Mouse (Mus musculus) limb, embryonic 14.5 days (tissue): ENCODE results near the gene Krt222. TPM values are rescaled to one million over a fixed set of nuclear protein-coding genes. Genes with fewer than 3 reads are reported as not detected.

ENCODE experiments used
- ATAC-seq: fragments of 200-750 bp; cut with Nextera tagmentation; 2 replicates; pipeline ENCODE4 v1.8.0; 2017; ENCODE audit warnings: low read depth, moderate number of reproducible peaks, moderate TSS enrichment; ENCODE audit not compliant: low FRiP score
- DNase-seq: peaks from one replicate; pipeline ENCODE4 v3.0.0-alpha.2; 2015; ENCODE audit warnings: low spot score
- H3K27ac ChIP-seq: fragments of 300-500 bp; sonication (generic); replicated peaks from 2 replicates; pipeline ENCODE4 v1.5.1; 2014; ENCODE audit warnings: low read depth, mild to moderate bottlenecking, low read length, moderate library complexity, mixed read lengths
- H3K27me3 ChIP-seq: fragments of 300-500 bp; sonication (generic); 2 replicates; pipeline ENCODE4 v1.6.1; 2014; ENCODE audit warnings: low read length, mixed read lengths; ENCODE audit not compliant: control insufficient read depth, insufficient read depth
- H3K36me3 ChIP-seq: fragments of 300-500 bp; sonication (generic); 2 replicates; pipeline ENCODE4 v1.6.1; 2014; ENCODE audit warnings: mild to moderate bottlenecking, low read length, moderate library complexity, mixed read lengths; ENCODE audit not compliant: control insufficient read depth, insufficient read depth
- H3K4me1 ChIP-seq: fragments of 300-500 bp; sonication (generic); 2 replicates; pipeline ENCODE4 v1.6.1; 2014; ENCODE audit warnings: antibody characterized with exemption, low read length, mixed read lengths; ENCODE audit not compliant: control insufficient read depth, insufficient read depth
- H3K4me2 ChIP-seq: fragments of 300-500 bp; sonication (generic); replicated peaks from 2 replicates; pipeline ENCODE4 v1.6.1; 2014; ENCODE audit warnings: low read depth, mild to moderate bottlenecking, low read length, moderate library complexity; ENCODE audit not compliant: severe bottlenecking
- H3K4me3 ChIP-seq: fragments of 300-500 bp; sonication (generic); replicated peaks from 2 replicates; pipeline ENCODE4 v1.5.1; 2014; ENCODE audit warnings: low read length
- H3K9ac ChIP-seq: fragments of 300-500 bp; sonication (generic); 2 replicates; pipeline ENCODE4 v1.6.1; 2014; ENCODE audit warnings: mild to moderate bottlenecking, low read depth, low read length, moderate library complexity; ENCODE audit not compliant: severe bottlenecking
- H3K9me3 ChIP-seq: fragments of 300-500 bp; sonication (generic); 2 replicates; pipeline ENCODE4 v1.6.1; 2016; ENCODE audit warnings: low read length; ENCODE audit not compliant: control insufficient read depth
- POLR2A ChIP-seq: fragments of 200-500 bp; IDR thresholded peaks from 2 replicates; pipeline ENCODE4 v1.8.0; 2012; ENCODE audit warnings: inconsistent platforms, mild to moderate bottlenecking, moderate library complexity, borderline replicate concordance; ENCODE audit not compliant: insufficient read depth, insufficient read length; ENCODE audit errors: extremely low read depth
- WGBS: fragments of 180-500 bp; shearing (Covaris S2); extraction: QIAGEN DNeasy Blood & Tissue Kit; methylation state at CpG from one replicate; pipeline ENCODE4 v1.1.7; 2014; 5-methylcytosine and 5-hydroxymethylcytosine counted together
- polyA plus RNA-seq, 2 experiments: library from polyadenylated mRNA; depleted of rRNA in 1 of 2; stranded (reverse) in 1 of 2; unstranded in 1 of 2; fragments of >200 nt; fragmentation: Nextera tagmentation in 1 of 2; extraction: Ambion mirVana in 1 of 2; gene quantifications; 2 replicates each; pipeline versions ENCODE4 v1.2.1 to v1.2.3; 2012 to 2014

Gene Krt222
- polyA plus RNA-seq, 2 experiments, result 0.06 to 0.10 TPM

DNA sequence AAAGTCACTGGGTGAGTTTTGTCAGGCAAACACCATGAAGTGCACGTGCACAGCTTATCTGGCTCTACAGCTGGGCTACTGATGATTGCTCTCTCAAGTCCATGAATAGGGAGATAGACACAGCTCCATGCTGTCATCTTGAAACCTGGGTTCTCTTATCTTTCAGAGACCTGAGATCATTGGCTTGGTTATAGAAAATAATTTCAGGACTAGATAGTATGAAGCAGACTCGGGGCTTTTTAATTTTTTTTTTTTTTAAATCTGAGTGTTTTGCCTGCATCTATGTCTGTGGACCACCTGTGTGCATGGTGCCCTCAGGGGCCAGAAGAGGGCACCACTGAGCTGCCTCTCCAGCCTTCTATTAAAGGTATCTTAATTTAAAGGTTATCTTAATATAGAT, 36.9 kb downstream of the Krt222 start:
- H3K9ac ChIP-seq, result no peak overlapping the region
- no peak overlapping the region for H3K4me3 ChIP-seq
- H3K9me3 ChIP-seq, result no peaks in the 10 kb centered on the region
- no peak for DNase-seq
- WGBS, result 20% methylated on average over 2 of the region's 2 CpGs
- no peaks in the 10 kb centered on the region for H3K27me3 ChIP-seq
- H3K36me3 ChIP-seq, result peaks cover 32% of the 10 kb centered on the region
- H3K4me2 ChIP-seq, result no peak overlapping the region
- no peak overlapping the region for H3K27ac ChIP-seq
- H3K4me1 ChIP-seq, result no peaks in the 10 kb centered on the region
- no peak for TF ChIP-seq POLR2A
- ATAC-seq, result no peak

GRCm38 (mm10) chr11:99189154-99189582, 54.7 kb downstream of the Krt222 start:
- no peak overlapping the region for H3K4me3 ChIP-seq
- 25% methylated on average over 14 of the region's 14 CpGs for WGBS
- no peak for TF ChIP-seq POLR2A
- H3K27me3 ChIP-seq, result no peaks in the 10 kb centered on the region
- DNase-seq (peak; percentile 20), ATAC-seq (no peak)
- H3K4me1 ChIP-seq, result no peaks in the 10 kb centered on the region
- H3K27ac ChIP-seq, result no peak overlapping the region
- H3K9me3 ChIP-seq, result no peaks in the 10 kb centered on the region
- H3K36me3 ChIP-seq, result no peaks in the 10 kb centered on the region
- H3K4me2 ChIP-seq, result no peak overlapping the region
- no peak overlapping the region for H3K9ac ChIP-seq

DNA sequence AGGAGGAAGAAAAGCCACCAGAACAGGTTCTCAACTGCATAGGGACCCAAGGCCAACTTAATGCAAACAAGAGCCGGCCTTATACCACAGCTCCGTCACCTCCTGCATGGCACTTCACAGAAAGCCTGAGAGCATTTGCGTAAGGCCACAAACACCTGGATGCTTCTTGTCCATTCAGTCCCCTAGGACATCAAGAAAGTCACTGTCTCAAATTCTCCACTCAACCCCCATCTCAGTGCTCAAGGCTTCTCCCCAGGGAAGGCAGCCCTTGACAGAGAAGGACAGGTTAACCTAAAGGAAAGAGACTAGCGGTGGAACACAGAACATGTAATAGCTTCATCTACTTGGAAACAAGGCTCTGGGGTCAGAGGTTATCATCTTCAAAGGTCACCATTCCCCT, 56.5 kb downstream of the Krt222 start:
- 83% methylated on average over 4 of the region's 4 CpGs for WGBS
- TF ChIP-seq POLR2A, result no peak
- DNase-seq (no peak), ATAC-seq (no peak)
- Histone ChIP-seq H3K36me3 (no peaks in the 10 kb centered on the region), H3K4me1 (no peaks in the 10 kb centered on the region), H3K9me3 (no peaks in the 10 kb centered on the region), H3K27me3 (no peaks in the 10 kb centered on the region), H3K4me3 (no peak overlapping the region), H3K4me2 (no peak overlapping the region), H3K27ac (no peak overlapping the region), H3K9ac (no peak overlapping the region)

DNA sequence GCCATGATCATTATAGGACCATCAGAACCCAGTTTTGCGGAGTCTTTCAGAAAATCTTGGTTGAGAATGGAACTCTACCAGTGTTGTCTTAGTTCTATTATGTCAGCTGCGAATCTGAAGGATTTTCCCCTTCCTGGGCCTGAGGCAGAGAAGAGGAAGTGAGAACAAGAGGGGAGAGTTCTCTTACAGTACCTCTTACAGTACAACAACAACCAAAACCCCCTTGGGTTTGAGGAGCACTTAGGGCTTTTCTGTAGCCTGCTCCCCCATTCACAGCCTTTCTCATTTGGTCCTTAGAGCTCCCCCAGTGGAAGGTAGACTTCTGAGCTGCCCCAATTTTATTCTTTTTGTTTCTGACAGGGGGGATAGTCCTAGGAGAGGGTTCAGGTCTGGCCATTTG, 57.0 kb downstream of the Krt222 start:
- no peak for TF ChIP-seq POLR2A
- Histone ChIP-seq H3K9ac (no peak overlapping the region), H3K9me3 (no peaks in the 10 kb centered on the region), H3K4me3 (no peak overlapping the region), H3K27me3 (no peaks in the 10 kb centered on the region), H3K4me2 (no peak overlapping the region), H3K4me1 (no peaks in the 10 kb centered on the region), H3K27ac (no peak overlapping the region), H3K36me3 (no peaks in the 10 kb centered on the region)
- no peak for ATAC-seq
- 73% methylated on average over 2 of the region's 2 CpGs for WGBS
- no peak for DNase-seq

Other genes starting within 250 kb of the Krt222 start
- gene Top2a, start 219.9 kb downstream of the Krt222 start, polyA plus RNA-seq (2012; rRNA removed), result 98.2 and 134 TPM in 2 replicates
- 205 and 209 TPM in 2 replicates for gene Top2a, start 219.9 kb downstream of the Krt222 start, polyA plus RNA-seq (2014; fragmentation: Nextera tagmentation; extraction: Ambion mirVana)
- gene Igfbp4, start 202.8 kb downstream of the Krt222 start, polyA plus RNA-seq (2012; rRNA removed), result 942 and 1,029 TPM in 2 replicates
- 1,086 and 1,234 TPM in 2 replicates for gene Igfbp4, start 202.8 kb downstream of the Krt222 start, polyA plus RNA-seq (2014; fragmentation: Nextera tagmentation; extraction: Ambion mirVana)
- 1.6 and 1.7 TPM in 2 replicates for gene Tns4, start 154.8 kb downstream of the Krt222 start, polyA plus RNA-seq (2012; rRNA removed)
- 1.5 and 2.5 TPM in 2 replicates for gene Tns4, start 154.8 kb downstream of the Krt222 start, polyA plus RNA-seq (2014; fragmentation: Nextera tagmentation; extraction: Ambion mirVana)
- gene Ccr7, start 89.0 kb downstream of the Krt222 start, polyA plus RNA-seq (2012; rRNA removed), result 0.65 and 0.99 TPM in 2 replicates
- 0.84 and 0.94 TPM in 2 replicates for gene Ccr7, start 89.0 kb downstream of the Krt222 start, polyA plus RNA-seq (2014; fragmentation: Nextera tagmentation; extraction: Ambion mirVana)
- gene Smarce1, start 13.1 kb downstream of the Krt222 start, polyA plus RNA-seq (2012; rRNA removed), result 106 and 180 TPM in 2 replicates
- 154 and 166 TPM in 2 replicates for gene Smarce1, start 13.1 kb downstream of the Krt222 start, polyA plus RNA-seq (2014; fragmentation: Nextera tagmentation; extraction: Ambion mirVana)
- 0.35 and 0.44 TPM in 2 replicates for gene Krt24, start 41.2 kb upstream of the Krt222 start, polyA plus RNA-seq (2012; rRNA removed)
- 0.35 TPM in 1 of 2 replicates, not detected in the other for gene Krt24, start 41.2 kb upstream of the Krt222 start, polyA plus RNA-seq (2014; fragmentation: Nextera tagmentation; extraction: Ambion mirVana)
- not detected in 2 replicates for gene Krt25, start 78.9 kb upstream of the Krt222 start, polyA plus RNA-seq (2012; rRNA removed)
- not detected in 2 replicates for gene Krt25, start 78.9 kb upstream of the Krt222 start, polyA plus RNA-seq (2014; fragmentation: Nextera tagmentation; extraction: Ambion mirVana)
- gene Krt26, start 93.9 kb upstream of the Krt222 start, polyA plus RNA-seq (2012; rRNA removed), result not detected in 2 replicates
- gene Krt26, start 93.9 kb upstream of the Krt222 start, polyA plus RNA-seq (2014; fragmentation: Nextera tagmentation; extraction: Ambion mirVana), result not detected in 2 replicates
- not detected in 2 replicates for gene Krt27, start 107.0 kb upstream of the Krt222 start, polyA plus RNA-seq (2012; rRNA removed)
- gene Krt27, start 107.0 kb upstream of the Krt222 start, polyA plus RNA-seq (2014; fragmentation: Nextera tagmentation; extraction: Ambion mirVana), result not detected in 2 replicates
- gene Krt28, start 130.8 kb upstream of the Krt222 start, polyA plus RNA-seq (2012; rRNA removed), result 0.16 and 0.22 TPM in 2 replicates
- gene Krt28, start 130.8 kb upstream of the Krt222 start, polyA plus RNA-seq (2014; fragmentation: Nextera tagmentation; extraction: Ambion mirVana), result 0.28 TPM in 1 of 2 replicates, not detected in the other
- gene Krt10, start 145.3 kb upstream of the Krt222 start, polyA plus RNA-seq (2012; rRNA removed), result 131 and 242 TPM in 2 replicates
- 119 and 176 TPM in 2 replicates for gene Krt10, start 145.3 kb upstream of the Krt222 start, polyA plus RNA-seq (2014; fragmentation: Nextera tagmentation; extraction: Ambion mirVana)
- gene Krt12, start 178.2 kb upstream of the Krt222 start, polyA plus RNA-seq (2012; rRNA removed), result 0.03 TPM in 1 of 2 replicates, not detected in the other
- 0.11 TPM in 1 of 2 replicates, not detected in the other for gene Krt12, start 178.2 kb upstream of the Krt222 start, polyA plus RNA-seq (2014; fragmentation: Nextera tagmentation; extraction: Ambion mirVana)
- gene Krt20, start 194.1 kb upstream of the Krt222 start, polyA plus RNA-seq (2012; rRNA removed), result 0.24 and 0.26 TPM in 2 replicates
- gene Krt20, start 194.1 kb upstream of the Krt222 start, polyA plus RNA-seq (2014; fragmentation: Nextera tagmentation; extraction: Ambion mirVana), result 0.26 and 0.37 TPM in 2 replicates
- 0.51 and 1.2 TPM in 2 replicates for gene Krt23, start 249.1 kb upstream of the Krt222 start, polyA plus RNA-seq (2012; rRNA removed)
- 2.7 and 3.7 TPM in 2 replicates for gene Krt23, start 249.1 kb upstream of the Krt222 start, polyA plus RNA-seq (2014; fragmentation: Nextera tagmentation; extraction: Ambion mirVana)